Mouse (Mus musculus): ENCODE measurements at regions not wholly inside any gene's neighbourhood (a gene's known extent, or its start where the extent isn't known, plus 50 kb on each side); places are given as distances from the start of the nearest gene placed in this dataset.

GRCm38 (mm10) chrX:99369258-99369900, 101.7 kb downstream of the Pja1 start:
- Histone ChIP-seq H3K4me3 (ENCODE audit: insufficient read depth, low read depth, low read length) (no peak overlapping the region), H3K27ac (replicated peaks; ENCODE audit: low read depth, low read length) (no peak overlapping the region), H3K4me1 (ENCODE audit: control insufficient read depth, insufficient read depth, insufficient read length, low read length) (no peaks in the 10 kb centered on the region)

- Histone ChIP-seq H3K4me3 (ENCODE audit: insufficient read depth, low read depth, low read length) (no peak overlapping the region), H3K4me1 (ENCODE audit: control insufficient read depth, insufficient read depth, insufficient read length, low read length) (no peaks in the 10 kb centered on the region), H3K27ac (replicated peaks; ENCODE audit: low read depth, low read length) (no peak overlapping the region)
Observed at GRCm38 (mm10) chrX:99364072-99364471, 107.0 kb downstream of the Pja1 start.

- no peak overlapping the region for H3K27ac ChIP-seq (replicated peaks; ENCODE audit: low read depth, low read length)
- H3K4me3 ChIP-seq (ENCODE audit: insufficient read depth, low read depth, low read length): no peak overlapping the region
- H3K4me1 ChIP-seq (ENCODE audit: control insufficient read depth, insufficient read depth, insufficient read length, low read length): no peaks in the 10 kb centered on the region
Observed at GRCm38 (mm10) chrX:99360095-99360890, 110.8 kb downstream of the Pja1 start.

GRCm38 (mm10) chrX:99358784-99359183, 112.3 kb downstream of the Pja1 start:
- H3K4me1 ChIP-seq (ENCODE audit: control insufficient read depth, insufficient read depth, insufficient read length, low read length): no peaks in the 10 kb centered on the region
- H3K4me3 ChIP-seq (ENCODE audit: insufficient read depth, low read depth, low read length): no peak overlapping the region
- no peak overlapping the region for H3K27ac ChIP-seq (replicated peaks; ENCODE audit: low read depth, low read length)

- Histone ChIP-seq H3K27ac (replicated peaks; ENCODE audit: low read depth, low read length) (no peak overlapping the region), H3K4me3 (ENCODE audit: insufficient read depth, low read depth, low read length) (no peak overlapping the region), H3K4me1 (ENCODE audit: control insufficient read depth, insufficient read depth, insufficient read length, low read length) (no peaks in the 10 kb centered on the region)
Observed at GRCm38 (mm10) chrX:99358051-99358617, 112.9 kb downstream of the Pja1 start.

GRCm38 (mm10) chrX:99355128-99355527, 115.9 kb downstream of the Pja1 start:
- Histone ChIP-seq H3K4me3 (ENCODE audit: insufficient read depth, low read depth, low read length) (no peak overlapping the region), H3K27ac (replicated peaks; ENCODE audit: low read depth, low read length) (no peak overlapping the region), H3K4me1 (ENCODE audit: control insufficient read depth, insufficient read depth, insufficient read length, low read length) (no peaks in the 10 kb centered on the region)

- Histone ChIP-seq H3K4me3 (ENCODE audit: insufficient read depth, low read depth, low read length) (no peak overlapping the region), H3K27ac (replicated peaks; ENCODE audit: low read depth, low read length) (no peak overlapping the region), H3K4me1 (ENCODE audit: control insufficient read depth, insufficient read depth, insufficient read length, low read length) (no peaks in the 10 kb centered on the region)
Observed at GRCm38 (mm10) chrX:99350233-99350632, 120.8 kb downstream of the Pja1 start.

- Histone ChIP-seq H3K4me3 (ENCODE audit: insufficient read depth, low read depth, low read length) (no peak overlapping the region), H3K27ac (replicated peaks; ENCODE audit: low read depth, low read length) (no peak overlapping the region)
Observed at GRCm38 (mm10) chrX:99340223-99340622, 130.8 kb downstream of the Pja1 start.

GRCm38 (mm10) chrX:99339081-99339876, 131.8 kb downstream of the Pja1 start:
- no peak overlapping the region for H3K4me3 ChIP-seq (ENCODE audit: insufficient read depth, low read depth, low read length)
- H3K27ac ChIP-seq (replicated peaks; ENCODE audit: low read depth, low read length): no peak overlapping the region
- no peaks in the 10 kb centered on the region for H3K4me1 ChIP-seq (ENCODE audit: control insufficient read depth, insufficient read depth, insufficient read length, low read length)

More at GRCm38 (mm10) chrX:99340223-99340622, 130.8 kb downstream of the Pja1 start:
- H3K4me1 ChIP-seq (ENCODE audit: control insufficient read depth, insufficient read depth, insufficient read length, low read length): no peaks in the 10 kb centered on the region

- H3K4me3 ChIP-seq (ENCODE audit: insufficient read depth, low read depth, low read length): no peak overlapping the region
- no peak overlapping the region for H3K27ac ChIP-seq (replicated peaks; ENCODE audit: low read depth, low read length)
- peaks cover 2% of the 10 kb centered on the region; the same call in 1 of the 2 replicates for H3K4me1 ChIP-seq (ENCODE audit: control insufficient read depth, insufficient read depth, insufficient read length, low read length)
Observed at GRCm38 (mm10) chrX:99336616-99337553, 134.2 kb downstream of the Pja1 start.

- H3K27ac ChIP-seq (replicated peaks; ENCODE audit: low read depth, low read length): no peak overlapping the region
Observed at GRCm38 (mm10) chrX:99335886-99336589, 135.0 kb downstream of the Pja1 start.

GRCm38 (mm10) chrX:99332457-99332770, 138.7 kb downstream of the Pja1 start:
- Histone ChIP-seq H3K4me1 (ENCODE audit: control insufficient read depth, insufficient read depth, insufficient read length, low read length) (peaks cover 2% of the 10 kb centered on the region; the same call in 1 of the 2 replicates), H3K27ac (replicated peaks; ENCODE audit: low read depth, low read length) (no peak overlapping the region), H3K4me3 (ENCODE audit: insufficient read depth, low read depth, low read length) (no peak overlapping the region)

More at GRCm38 (mm10) chrX:99335886-99336589, 135.0 kb downstream of the Pja1 start:
- Histone ChIP-seq H3K4me3 (ENCODE audit: insufficient read depth, low read depth, low read length) (no peak overlapping the region), H3K4me1 (ENCODE audit: control insufficient read depth, insufficient read depth, insufficient read length, low read length) (peaks cover 2% of the 10 kb centered on the region; the same call in 1 of the 2 replicates)

- Histone ChIP-seq H3K27ac (replicated peaks; ENCODE audit: low read depth, low read length) (no peak overlapping the region), H3K4me3 (ENCODE audit: insufficient read depth, low read depth, low read length) (no peak overlapping the region), H3K4me1 (ENCODE audit: control insufficient read depth, insufficient read depth, insufficient read length, low read length) (peaks cover 2% of the 10 kb centered on the region; the same call in 1 of the 2 replicates)
Observed at GRCm38 (mm10) chrX:99331764-99332456, 139.2 kb downstream of the Pja1 start.

Measured in brown adipose tissue, adult 24 weeks (tissue).